Mouse (Mus musculus): ENCODE measurements around the gene Pla2g1b. TPM values are rescaled to one million over a fixed set of nuclear protein-coding genes. Genes with fewer than 3 reads are reported as not detected.
A peak's percentile ranks its signal among the peaks of the same experiment; 100 is the strongest.
"Not testable (repeated sequence)": the region's sequence is repeated elsewhere in the genome, so short reads cannot be mapped to it uniquely, and the experiment has no call there.

The Pla2g1b gene
- polyA plus RNA-seq, 1 experiment from 2014 or later, result not detected

DNA sequence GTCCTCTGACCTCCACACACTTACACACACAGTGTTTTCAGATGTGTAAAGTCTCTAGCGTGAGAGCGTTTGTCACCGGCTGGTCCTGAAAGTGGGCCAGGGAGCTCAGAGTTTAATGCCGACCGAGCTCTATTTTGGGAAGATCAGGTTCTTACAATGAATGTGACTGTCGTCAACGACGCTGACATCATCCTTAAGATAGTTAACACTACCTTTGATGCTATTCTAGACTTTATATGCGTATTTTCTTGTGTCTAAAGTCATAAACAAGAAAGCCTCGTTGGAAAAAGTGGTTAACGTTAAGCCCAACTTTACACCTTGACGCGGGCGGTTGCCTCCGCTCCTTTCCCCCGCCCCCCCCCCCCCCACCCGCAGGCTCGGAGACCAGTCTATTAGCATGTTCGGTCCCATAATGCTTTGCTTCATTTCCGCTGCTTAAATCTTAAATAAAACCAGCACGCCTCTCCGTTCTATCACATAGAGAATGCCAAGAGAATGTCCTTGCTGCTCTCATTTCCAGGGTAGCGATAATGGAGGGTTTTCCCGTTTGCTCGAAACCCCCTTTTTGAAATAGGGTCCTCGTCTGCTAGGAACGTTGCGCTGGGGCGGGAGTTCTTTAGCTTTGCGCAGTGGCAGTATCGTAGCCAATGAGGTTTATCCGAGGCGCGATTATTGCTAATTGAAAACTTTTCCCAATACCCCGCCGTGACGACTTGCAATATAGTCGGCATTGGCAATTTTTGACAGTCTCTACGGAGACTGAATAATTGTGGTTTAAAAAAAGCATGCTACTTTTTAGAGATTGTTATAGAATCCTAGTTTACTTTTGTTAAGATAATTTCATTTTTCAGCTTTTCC is 23.0 kb downstream of the Pla2g1b start:
- H3K9ac ChIP-seq, result peak overlapping the region; percentile 90
- ATAC-seq (ENCODE audit: low FRiP score) (peak; percentile 80), DNase-seq (ENCODE audit: low spot score) (peak; percentile 89)
- H3K4me1 ChIP-seq (replicated peaks; ENCODE audit: control insufficient read depth, insufficient read depth, low read length), result peaks cover 26% of the 10 kb centered on the region
- under 1% methylated on average over 39 of the region's 39 CpGs for WGBS
- H3K9me3 ChIP-seq (ENCODE audit: control insufficient read depth, low read length), result no peaks in the 10 kb centered on the region
- H3K27me3 ChIP-seq (ENCODE audit: control insufficient read depth, insufficient read depth, low read length), result no peaks in the 10 kb centered on the region
- no peaks in the 10 kb centered on the region for H3K36me3 ChIP-seq (replicated peaks; ENCODE audit: control insufficient read depth, insufficient read depth)
- H3K4me2 ChIP-seq (replicated peaks), result peak overlapping the region; percentile 88
- peak overlapping the region; percentile 100 for H3K27ac ChIP-seq
- H3K4me3 ChIP-seq (replicated peaks; ENCODE audit: low read length), result peak overlapping the region; percentile 42

DNA sequence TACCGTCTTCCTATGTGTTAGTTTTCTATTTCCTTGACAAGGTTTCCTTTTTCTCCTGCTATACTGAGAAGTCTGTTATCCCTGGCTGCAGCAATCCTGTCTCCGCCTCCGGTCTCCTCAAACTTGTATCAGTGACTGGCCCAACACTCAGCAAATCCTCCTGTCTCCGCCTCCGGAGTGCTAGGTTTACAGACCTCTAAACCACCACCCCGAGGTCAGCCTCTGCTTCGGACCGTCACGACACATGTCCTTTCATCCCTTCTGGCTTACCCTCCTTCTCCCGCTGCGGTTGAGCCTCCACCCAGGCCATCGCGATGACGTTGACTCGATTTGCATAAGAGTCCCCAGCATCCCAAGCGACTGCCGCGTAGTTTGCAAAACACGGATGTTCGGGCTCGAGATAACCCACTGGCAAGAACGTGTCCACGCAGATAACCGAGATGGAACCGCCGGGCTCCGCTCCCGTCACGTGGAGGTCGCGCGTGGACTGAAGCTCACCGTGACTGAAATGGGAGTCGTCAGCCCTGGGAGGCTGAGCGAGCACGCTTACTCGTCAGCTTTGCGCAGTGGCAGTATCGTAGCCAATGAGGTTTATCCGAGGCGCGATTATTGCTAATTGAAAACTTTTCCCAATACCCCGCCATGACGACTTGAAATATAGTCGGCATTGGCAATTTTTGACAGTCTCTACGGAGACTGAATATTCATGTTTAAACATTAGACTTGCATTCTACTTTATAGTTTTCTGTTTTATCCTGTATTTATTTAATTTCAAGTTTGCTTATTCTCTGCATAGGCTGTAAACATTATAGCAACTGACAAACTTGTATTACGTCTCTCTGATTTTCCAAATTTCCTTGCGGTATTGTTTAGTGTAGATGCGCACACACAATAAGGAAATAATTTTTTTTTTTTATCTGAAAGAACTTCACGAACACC is 23.9 kb downstream of the Pla2g1b start:
- peak overlapping the region; percentile 90 for H3K9ac ChIP-seq
- under 1% methylated on average over 50 of the region's 50 CpGs for WGBS
- H3K27ac ChIP-seq, result peak overlapping the region; percentile 100
- peak overlapping the region; percentile 42 for H3K4me3 ChIP-seq (replicated peaks; ENCODE audit: low read length)
- H3K9me3 ChIP-seq (ENCODE audit: control insufficient read depth, low read length), result no peaks in the 10 kb centered on the region
- ATAC-seq (ENCODE audit: low FRiP score), result peak; percentile 79
- H3K4me1 ChIP-seq (replicated peaks; ENCODE audit: control insufficient read depth, insufficient read depth, low read length), result peaks cover 22% of the 10 kb centered on the region
- peak overlapping the region; percentile 88 for H3K4me2 ChIP-seq (replicated peaks)
- no peaks in the 10 kb centered on the region for H3K27me3 ChIP-seq (ENCODE audit: control insufficient read depth, insufficient read depth, low read length)
- no peaks in the 10 kb centered on the region for H3K36me3 ChIP-seq (replicated peaks; ENCODE audit: control insufficient read depth, insufficient read depth)
- peak; percentile 87 for DNase-seq (ENCODE audit: low spot score)

DNA sequence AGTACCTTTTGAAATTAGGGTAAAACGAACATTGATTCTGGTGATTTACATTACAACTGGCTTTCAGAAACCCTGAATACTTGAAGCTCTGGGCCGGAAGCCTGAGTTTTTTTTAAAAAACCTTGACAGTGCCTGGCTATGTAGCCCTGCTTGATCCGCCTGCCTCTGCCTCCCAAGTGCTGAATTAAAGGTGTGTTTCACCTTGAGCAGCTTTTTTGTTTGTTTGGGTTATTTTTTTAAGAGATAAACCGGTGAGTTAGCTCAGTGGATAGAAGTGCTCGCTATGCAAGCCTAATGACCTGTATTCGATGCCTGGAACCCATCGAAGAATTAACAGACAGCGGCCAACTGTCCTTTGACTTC is 24.6 kb downstream of the Pla2g1b start:
- Histone ChIP-seq H3K4me1 (replicated peaks; ENCODE audit: control insufficient read depth, insufficient read depth, low read length) (peaks cover 21% of the 10 kb centered on the region), H3K4me2 (replicated peaks) (peak overlapping the region; percentile 88), H3K4me3 (replicated peaks; ENCODE audit: low read length) (0 out of 2 replicates have a peak overlapping the region, but pooled peaks have one; percentile 42), H3K36me3 (replicated peaks; ENCODE audit: control insufficient read depth, insufficient read depth) (no peaks in the 10 kb centered on the region), H3K9ac (no peak overlapping the region), H3K27ac (peak overlapping the region; percentile 100), H3K27me3 (ENCODE audit: control insufficient read depth, insufficient read depth, low read length) (no peaks in the 10 kb centered on the region), H3K9me3 (ENCODE audit: control insufficient read depth, low read length) (no peaks in the 10 kb centered on the region)
- ATAC-seq (ENCODE audit: low FRiP score), result no peak
- no peak for DNase-seq (ENCODE audit: low spot score)
- 9% methylated on average over 8 of the region's 8 CpGs for WGBS

GRCm38 (mm10) chr5:115491076-115491475 is 25.0 kb downstream of the Pla2g1b start:
- Histone ChIP-seq H3K27ac (no peak overlapping the region), H3K36me3 (replicated peaks; ENCODE audit: control insufficient read depth, insufficient read depth) (no peaks in the 10 kb centered on the region), H3K4me2 (replicated peaks) (peak overlapping the region; percentile 88), H3K4me1 (replicated peaks; ENCODE audit: control insufficient read depth, insufficient read depth, low read length) (peaks cover 21% of the 10 kb centered on the region), H3K9ac (no peak overlapping the region; the same call in 1 of the 2 replicates), H3K4me3 (replicated peaks; ENCODE audit: low read length) (no peak overlapping the region), H3K9me3 (ENCODE audit: control insufficient read depth, low read length) (no peaks in the 10 kb centered on the region), H3K27me3 (ENCODE audit: control insufficient read depth, insufficient read depth, low read length) (no peaks in the 10 kb centered on the region)
- no peak for ATAC-seq (ENCODE audit: low FRiP score)
- WGBS, result 31% methylated on average over 5 of the region's 5 CpGs
- DNase-seq (ENCODE audit: low spot score), result no peak

GRCm38 (mm10) chr5:115491771-115492322 is 25.8 kb downstream of the Pla2g1b start:
- H3K4me1 ChIP-seq (replicated peaks; ENCODE audit: control insufficient read depth, insufficient read depth, low read length), result peaks cover 21% of the 10 kb centered on the region
- H3K4me2 ChIP-seq (replicated peaks), result peak overlapping the region; percentile 52
- WGBS, result 3% methylated on average over 28 of the region's 28 CpGs
- no peak for DNase-seq (ENCODE audit: low spot score)
- peak overlapping the region; percentile 9; the same call in 1 of the 2 replicates for H3K4me3 ChIP-seq (replicated peaks; ENCODE audit: low read length)
- no peaks in the 10 kb centered on the region for H3K27me3 ChIP-seq (ENCODE audit: control insufficient read depth, insufficient read depth, low read length)
- H3K36me3 ChIP-seq (replicated peaks; ENCODE audit: control insufficient read depth, insufficient read depth), result no peaks in the 10 kb centered on the region
- H3K9ac ChIP-seq, result peak overlapping the region; percentile 50
- H3K27ac ChIP-seq, result no peak overlapping the region
- no peaks in the 10 kb centered on the region for H3K9me3 ChIP-seq (ENCODE audit: control insufficient read depth, low read length)
- no peak for ATAC-seq (ENCODE audit: low FRiP score)

- DNase-seq (ENCODE audit: low spot score), result no peak
- H3K9ac ChIP-seq, result no peak overlapping the region
- peaks cover 21% of the 10 kb centered on the region for H3K4me1 ChIP-seq (replicated peaks; ENCODE audit: control insufficient read depth, insufficient read depth, low read length)
- H3K9me3 ChIP-seq (ENCODE audit: control insufficient read depth, low read length), result no peaks in the 10 kb centered on the region
- WGBS, result 80% methylated on average over 6 of the region's 6 CpGs
- no peak overlapping the region for H3K27ac ChIP-seq
- ATAC-seq (ENCODE audit: low FRiP score), result no peak
- no peaks in the 10 kb centered on the region for H3K27me3 ChIP-seq (ENCODE audit: control insufficient read depth, insufficient read depth, low read length)
- H3K36me3 ChIP-seq (replicated peaks; ENCODE audit: control insufficient read depth, insufficient read depth), result no peaks in the 10 kb centered on the region
- H3K4me3 ChIP-seq (replicated peaks; ENCODE audit: low read length), result no peak overlapping the region
- peak overlapping the region; percentile 52; the same call in 1 of the 2 replicates for H3K4me2 ChIP-seq (replicated peaks)
These were observed 26.8 kb downstream of the Pla2g1b start for GRCm38 (mm10) chr5:115492711-115493335.

- WGBS, result 69% methylated on average over 5 of the region's 5 CpGs
- H3K9ac ChIP-seq, result no peak overlapping the region
- no peak for DNase-seq (ENCODE audit: low spot score)
- H3K4me2 ChIP-seq (replicated peaks), result no peak overlapping the region
- H3K4me1 ChIP-seq (replicated peaks; ENCODE audit: control insufficient read depth, insufficient read depth, low read length), result peaks cover 19% of the 10 kb centered on the region
- H3K36me3 ChIP-seq (replicated peaks; ENCODE audit: control insufficient read depth, insufficient read depth), result no peaks in the 10 kb centered on the region
- no peak overlapping the region for H3K4me3 ChIP-seq (replicated peaks; ENCODE audit: low read length)
- no peaks in the 10 kb centered on the region for H3K27me3 ChIP-seq (ENCODE audit: control insufficient read depth, insufficient read depth, low read length)
- H3K9me3 ChIP-seq (ENCODE audit: control insufficient read depth, low read length), result no peaks in the 10 kb centered on the region
- 0 out of 2 replicates have a peak overlapping the region, but pooled peaks have one; percentile 11 for H3K27ac ChIP-seq
- ATAC-seq (ENCODE audit: low FRiP score), result no peak
These were observed 27.4 kb downstream of the Pla2g1b start for GRCm38 (mm10) chr5:115493441-115493840.

- H3K9me3 ChIP-seq (ENCODE audit: control insufficient read depth, low read length); H3K4me2 ChIP-seq (replicated peaks); H3K4me3 ChIP-seq (replicated peaks; ENCODE audit: low read length); H3K27me3 ChIP-seq (ENCODE audit: control insufficient read depth, insufficient read depth, low read length); ATAC-seq (ENCODE audit: low FRiP score); H3K36me3 ChIP-seq (replicated peaks; ENCODE audit: control insufficient read depth, insufficient read depth); DNase-seq (ENCODE audit: low spot score); H3K9ac ChIP-seq; H3K27ac ChIP-seq: not testable (repeated sequence)
- peaks cover 14% of the 10 kb centered on the region for H3K4me1 ChIP-seq (replicated peaks; ENCODE audit: control insufficient read depth, insufficient read depth, low read length)
- 85% methylated on average over 3 of the region's 3 CpGs for WGBS
These were observed 29.6 kb downstream of the Pla2g1b start for GRCm38 (mm10) chr5:115495618-115496017.

All from hindbrain, embryonic 14.5 days (tissue).